Mouse (Mus musculus) ES-E14 (cell line): Measurements from ENCODE around the gene Rhbdd3. TPM values are rescaled to one million over a fixed set of nuclear protein-coding genes. Genes with fewer than 3 reads are reported as not detected.

ENCODE experiments used
- DNase-seq: peaks from one replicate; pipeline ENCODE4 v3.0.0-alpha.2; 2013; ENCODE audit warnings: low read depth, low spot score
- H3K27ac ChIP-seq: 2 replicates; pipeline ENCODE4 v1.5.1; 2012; ENCODE audit warnings: low read depth, mild to moderate bottlenecking, low read length, moderate library complexity, mixed read lengths; ENCODE audit not compliant: poor library complexity, insufficient read depth, severe bottlenecking
- H3K36me3 ChIP-seq: 2 replicates; pipeline ENCODE4 v1.6.1; 2012; ENCODE audit warnings: mild to moderate bottlenecking, low read length, moderate library complexity, mixed read lengths; ENCODE audit not compliant: control insufficient read depth, poor library complexity, insufficient read depth, severe bottlenecking
- H3K4me1 ChIP-seq, 2 experiments: fragments of 150-350 bp in 1 of 2; sonication (generic) in 1 of 2; 2 replicates each; pipeline ENCODE4 v1.6.1; 2012; ENCODE audit warnings: low read length in 2 of 2, mild to moderate bottlenecking in 1 of 2, mixed read lengths in 1 of 2; ENCODE audit not compliant: control insufficient read depth in 2 of 2, insufficient read depth in 2 of 2, poor library complexity in 1 of 2
- H3K4me3 ChIP-seq, 2 experiments: fragments of 150-350 bp in 1 of 2; sonication (generic) in 1 of 2; 2 replicates each; pipeline ENCODE4 v1.5.1; 2012; ENCODE audit warnings: low read length in 2 of 2, low read depth in 1 of 2, mild to moderate bottlenecking in 1 of 2, mixed read lengths in 1 of 2; ENCODE audit not compliant: insufficient read depth in 1 of 2, poor library complexity in 1 of 2, severe bottlenecking in 1 of 2
- H3K9ac ChIP-seq: 2 replicates; pipeline ENCODE4 v1.6.1; 2012; ENCODE audit warnings: low read depth, mild to moderate bottlenecking, low read length, mixed read lengths; ENCODE audit not compliant: poor library complexity, insufficient read depth, severe bottlenecking
- H3K9me3 ChIP-seq: fragments of 150-350 bp; sonication (generic); 2 replicates; pipeline ENCODE4 v1.6.1; 2012; ENCODE audit warnings: low read depth, mild to moderate bottlenecking, low read length; ENCODE audit not compliant: control insufficient read depth, insufficient read depth
- CHD2 ChIP-seq: IDR thresholded peaks from 2 replicates; pipeline ENCODE4 v1.6.1; 2014; ENCODE audit warnings: mild to moderate bottlenecking, low read depth, low read length, inconsistent platforms
- HCFC1 ChIP-seq: IDR thresholded peaks from 2 replicates; pipeline ENCODE4 v1.6.1; 2012; ENCODE audit warnings: low read length, inconsistent platforms, borderline replicate concordance; ENCODE audit not compliant: insufficient read depth
- MAFK ChIP-seq: IDR thresholded peaks from 2 replicates; pipeline ENCODE4 v1.6.1; 2014; ENCODE audit warnings: mild to moderate bottlenecking, low read depth, low read length, inconsistent platforms; ENCODE audit not compliant: insufficient read depth
- ZC3H11A ChIP-seq: IDR thresholded peaks from 2 replicates; pipeline ENCODE4 v1.6.1; 2012; ENCODE audit warnings: low read depth, mild to moderate bottlenecking, inconsistent platforms, low read length, borderline replicate concordance
- ZNF384 ChIP-seq: IDR thresholded peaks from 2 replicates; pipeline ENCODE4 v1.6.1; 2012; ENCODE audit warnings: low read depth, low read length, inconsistent platforms
- in situ Hi-C, 2 experiments: fragments of 600-800 bp; cut with MboI; formaldehyde crosslinking; loops; one replicate each; pipeline ENCODE4 v1.15.1; 2025; ENCODE audit warnings: low sequenced_read_pairs in 2 of 2, inconsistent platforms in 1 of 2; ENCODE audit not compliant: unreplicated experiment in 2 of 2
- total RNA-seq: library from RNA; depleted of rRNA; stranded (reverse); fragments of 300-350 nt; gene quantifications from 2 replicates; pipeline ENCODE4 v1.2.3, GENCODE M21; 2012

Rhbdd3 gene
- total RNA-seq, 1 experiment, result 33.9 TPM

GRCm38 (mm10) chr11:5057856-5058641 is 40.7 kb upstream of the Rhbdd3 start, which contains the start of gene Rasl10a:
TSS of gene Rasl10a (plus strand) at chr11:5058128.
- Histone ChIP-seq H3K9ac (peak within 1 kb of the TSS; percentile 46), H3K9me3 (no peaks in the 10 kb centered on the region), H3K36me3 (peaks cover 16% of the 10 kb centered on the region; the same call in 1 of the 2 replicates), H3K4me1 (peaks cover 10 to 47% of the 10 kb centered on the region in 2 experiments), H3K4me3 (peak within 1 kb of the TSS; percentile 53 to 65), H3K27ac (no peak within 1 kb of the TSS)
- TF ChIP-seq HCFC1 (no peak), ZC3H11A (no peak)
- DNase-seq, result no peak
- in situ Hi-C loops, result no loop called here

- no peak overlapping the region for H3K27ac ChIP-seq
- H3K9ac ChIP-seq, result no peak overlapping the region
- no peak for DNase-seq
- in situ Hi-C loops, result no loop called here
- TF ChIP-seq CHD2, result no peak
- TF ChIP-seq ZC3H11A, result no peak
- no peak for TF ChIP-seq MAFK
- no peak for TF ChIP-seq ZNF384
- TF ChIP-seq HCFC1, result no peak
- H3K4me1 ChIP-seq, result peaks cover 10 to 52% of the 10 kb centered on the region in 2 experiments
- H3K36me3 ChIP-seq, result peaks cover 16% of the 10 kb centered on the region; the same call in 1 of the 2 replicates
- no peak overlapping the region for H3K4me3 ChIP-seq
- no peaks in the 10 kb centered on the region for H3K9me3 ChIP-seq
Measured at GRCm38 (mm10) chr11:5058783-5059182, 39.9 kb upstream of the Rhbdd3 start.

GRCm38 (mm10) chr11:5059230-5059629 is 39.5 kb upstream of the Rhbdd3 start:
- peaks cover 16% of the 10 kb centered on the region; the same call in 1 of the 2 replicates for H3K36me3 ChIP-seq
- H3K4me3 ChIP-seq, result no peak overlapping the region
- TF ChIP-seq ZNF384, result no peak
- no peak for TF ChIP-seq ZC3H11A
- no peak for TF ChIP-seq CHD2
- no peak for TF ChIP-seq HCFC1
- no peaks in the 10 kb centered on the region for H3K9me3 ChIP-seq
- no peak overlapping the region for H3K9ac ChIP-seq
- H3K27ac ChIP-seq, result no peak overlapping the region
- no peak for DNase-seq
- in situ Hi-C loops, result no loop called here
- H3K4me1 ChIP-seq, result peaks cover 10 to 54% of the 10 kb centered on the region in 2 experiments

GRCm38 (mm10) chr11:5059704-5060156 is 39.0 kb upstream of the Rhbdd3 start:
- H3K9ac ChIP-seq, result no peak overlapping the region; the same call in 1 of the 2 replicates
- in situ Hi-C loops, result no loop called here
- H3K4me3 ChIP-seq, result no peak overlapping the region
- H3K36me3 ChIP-seq, result peaks cover 16% of the 10 kb centered on the region; the same call in 1 of the 2 replicates
- peaks cover 10 to 54% of the 10 kb centered on the region in 2 experiments for H3K4me1 ChIP-seq
- TF ChIP-seq ZC3H11A (no peak), MAFK (no peak), ZNF384 (no peak), HCFC1 (no peak), CHD2 (no peak)
- H3K9me3 ChIP-seq, result no peaks in the 10 kb centered on the region
- peak; percentile 67 for DNase-seq
- no peak overlapping the region for H3K27ac ChIP-seq
